Mouse (Mus musculus): ENCODE results near the gene Olfr150. TPM values are rescaled to one million over a fixed set of nuclear protein-coding genes. Genes with fewer than 3 reads are reported as not detected.

The Olfr150 gene
- not detected in 2 replicates for polyA plus RNA-seq (2015; fragmentation: Nextera tagmentation; extraction: Ambion mirVana)

GRCm38 (mm10) chr9:39730678-39731077, at the start of gene Olfr150:
TSS of gene Olfr150 (plus strand) at chr9:39730978.

DNA sequence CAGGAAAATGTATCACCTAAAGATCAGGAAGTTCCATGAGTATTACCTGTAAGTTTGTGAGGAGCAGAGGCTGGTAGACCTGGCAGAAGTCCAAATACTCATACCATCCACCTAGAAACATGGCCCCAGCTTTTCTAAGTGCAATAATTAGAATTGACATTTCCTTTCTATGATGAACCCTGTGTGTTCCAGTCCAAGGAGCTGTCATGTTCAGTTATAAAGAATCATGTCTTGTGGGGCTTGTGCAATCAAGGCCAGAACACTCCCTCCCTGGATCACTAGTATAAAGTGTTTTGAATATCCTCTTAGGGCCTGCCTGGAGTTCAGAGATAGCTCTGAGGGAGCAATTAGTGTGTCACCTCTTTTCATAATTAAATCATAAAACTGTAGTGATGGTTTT, 23.8 kb upstream of the Olfr150 start, which contains the start of gene Olfr149:
TSS of gene Olfr149 (minus strand) at position 101 of the 400 bp plus-strand sequence.

DNA sequence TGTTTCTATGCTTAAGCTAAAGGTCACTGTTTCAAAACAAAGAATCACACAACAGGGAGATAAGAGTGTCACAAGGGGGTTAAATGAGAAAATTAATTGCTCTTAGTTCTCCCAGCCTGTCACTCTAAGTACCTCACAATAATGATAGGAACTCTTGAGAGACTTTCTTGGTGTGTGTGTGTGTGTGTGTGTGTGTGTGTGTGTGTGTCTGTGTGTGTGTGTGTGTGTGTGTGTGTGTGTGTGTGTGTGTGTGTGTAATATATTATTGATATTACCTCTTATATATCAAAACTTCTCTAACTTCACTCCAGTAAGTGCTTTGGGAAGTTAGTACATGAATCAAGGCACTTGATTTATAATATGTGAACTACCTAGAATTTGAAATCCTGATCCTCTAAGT, 19.7 kb upstream of the Olfr150 start, which contains the start of gene Olfr965:
TSS of gene Olfr965 (plus strand) at position 301 of the 400 bp plus-strand sequence.

GRCm38 (mm10) chr9:39745949-39746348, 15.2 kb downstream of the Olfr150 start, which contains the start of gene Olfr967:
TSS of gene Olfr967 (plus strand) at chr9:39746249.

DNA sequence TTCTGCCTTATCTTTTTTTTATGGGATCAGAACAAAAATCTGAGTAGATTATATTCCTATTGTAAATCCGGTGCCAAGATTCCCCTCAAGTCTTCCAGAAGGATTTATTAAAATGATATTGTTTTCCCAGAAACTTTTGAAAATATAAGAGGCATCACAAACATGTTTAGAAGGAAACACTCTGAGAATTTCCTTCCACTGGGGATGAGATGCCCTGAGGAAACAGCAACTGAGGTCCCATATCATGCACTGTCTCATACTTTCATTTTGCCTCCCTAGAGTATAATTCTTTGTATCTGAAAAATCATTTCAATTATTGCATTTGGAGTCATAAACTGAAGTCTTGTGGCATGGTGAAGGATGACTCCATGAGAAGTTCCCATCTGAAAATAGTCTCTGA, 52.4 kb downstream of the Olfr150 start, which contains the start of gene Olfr968:
TSS of gene Olfr968 (minus strand) at position 101 of the 400 bp plus-strand sequence.

Other genes starting within 250 kb of the Olfr150 start
- not detected in 2 replicates for gene Olfr44, start 237.0 kb upstream of the Olfr150 start, polyA plus RNA-seq (2015; fragmentation: Nextera tagmentation; extraction: Ambion mirVana)
- gene Olfr957, start 215.2 kb upstream of the Olfr150 start, polyA plus RNA-seq (2015; fragmentation: Nextera tagmentation; extraction: Ambion mirVana) = not detected in 2 replicates
- gene Olfr958, start 176.9 kb upstream of the Olfr150 start, polyA plus RNA-seq (2015; fragmentation: Nextera tagmentation; extraction: Ambion mirVana) = not detected in 2 replicates
- not detected in 2 replicates for gene Olfr959, start 155.4 kb upstream of the Olfr150 start, polyA plus RNA-seq (2015; fragmentation: Nextera tagmentation; extraction: Ambion mirVana)
- gene AW551984, start 126.6 kb upstream of the Olfr150 start, polyA plus RNA-seq (2015; fragmentation: Nextera tagmentation; extraction: Ambion mirVana) = 294 and 327 TPM in 2 replicates
- not detected in 2 replicates for gene Olfr148, start 120.3 kb upstream of the Olfr150 start, polyA plus RNA-seq (2015; fragmentation: Nextera tagmentation; extraction: Ambion mirVana)
- gene Olfr960, start 109.6 kb upstream of the Olfr150 start, polyA plus RNA-seq (2015; fragmentation: Nextera tagmentation; extraction: Ambion mirVana) = not detected in 2 replicates
- gene Olfr961, start 85.9 kb upstream of the Olfr150 start, polyA plus RNA-seq (2015; fragmentation: Nextera tagmentation; extraction: Ambion mirVana) = not detected in 2 replicates
- gene Olfr963, start 63.8 kb upstream of the Olfr150 start, polyA plus RNA-seq (2015; fragmentation: Nextera tagmentation; extraction: Ambion mirVana) = not detected in 2 replicates
- not detected in 2 replicates for gene Olfr149, start 23.9 kb upstream of the Olfr150 start, polyA plus RNA-seq (2015; fragmentation: Nextera tagmentation; extraction: Ambion mirVana)
- not detected in 2 replicates for gene Olfr965, start 19.6 kb upstream of the Olfr150 start, polyA plus RNA-seq (2015; fragmentation: Nextera tagmentation; extraction: Ambion mirVana)
- not detected in 2 replicates for gene Olfr967, start 15.3 kb downstream of the Olfr150 start, polyA plus RNA-seq (2015; fragmentation: Nextera tagmentation; extraction: Ambion mirVana)
- gene Olfr968, start 52.3 kb downstream of the Olfr150 start, polyA plus RNA-seq (2015; fragmentation: Nextera tagmentation; extraction: Ambion mirVana) = not detected in 2 replicates
- not detected in 2 replicates for gene Olfr969, start 60.0 kb downstream of the Olfr150 start, polyA plus RNA-seq (2015; fragmentation: Nextera tagmentation; extraction: Ambion mirVana)
- not detected in 2 replicates for gene Olfr970, start 77.9 kb downstream of the Olfr150 start, polyA plus RNA-seq (2015; fragmentation: Nextera tagmentation; extraction: Ambion mirVana)
- gene Olfr971, start 105.9 kb downstream of the Olfr150 start, polyA plus RNA-seq (2015; fragmentation: Nextera tagmentation; extraction: Ambion mirVana) = not detected in 2 replicates
- gene Olfr972, start 135.4 kb downstream of the Olfr150 start, polyA plus RNA-seq (2015; fragmentation: Nextera tagmentation; extraction: Ambion mirVana) = not detected in 2 replicates
- not detected in 2 replicates for gene Olfr229, start 176.4 kb downstream of the Olfr150 start, polyA plus RNA-seq (2015; fragmentation: Nextera tagmentation; extraction: Ambion mirVana)
- not detected in 2 replicates for gene Olfr974, start 206.5 kb downstream of the Olfr150 start, polyA plus RNA-seq (2015; fragmentation: Nextera tagmentation; extraction: Ambion mirVana)
- not detected in 2 replicates for gene Olfr975, start 221.1 kb downstream of the Olfr150 start, polyA plus RNA-seq (2015; fragmentation: Nextera tagmentation; extraction: Ambion mirVana)
- gene Olfr976, start 230.2 kb downstream of the Olfr150 start, polyA plus RNA-seq (2015; fragmentation: Nextera tagmentation; extraction: Ambion mirVana) = not detected in 2 replicates

Data from skeletal muscle tissue, postnatal 0 days (tissue).